Mouse (Mus musculus) spleen, adult 2 months (tissue): ENCODE results near the gene Smarcc1. TPM values are rescaled to one million over a fixed set of nuclear protein-coding genes. Genes with fewer than 3 reads are reported as not detected.

ENCODE experiments used
- DNase-seq, 2 experiments: peaks; one replicate each; pipeline versions ENCODE4 v3.0.0 to v3.0.0-alpha.2; 2012 to 2021; ENCODE audit warnings: low spot score in 2 of 2, low read depth in 1 of 2
- H3K27ac ChIP-seq: fragments of 200-500 bp; 2 replicates; pipeline ENCODE4 v1.5.1; 2012; ENCODE audit warnings: low read length, inconsistent platforms; ENCODE audit not compliant: insufficient read depth
- H3K27me3 ChIP-seq: fragments of 200-500 bp; 2 replicates; pipeline ENCODE4 v1.6.1; 2012; ENCODE audit warnings: mild to moderate bottlenecking, moderate library complexity, low read length, inconsistent platforms; ENCODE audit not compliant: control insufficient read depth, insufficient read depth
- H3K36me3 ChIP-seq: fragments of 200-500 bp; 2 replicates; pipeline ENCODE4 v1.6.1; 2012; ENCODE audit warnings: mild to moderate bottlenecking, low read length, inconsistent platforms; ENCODE audit not compliant: control insufficient read depth, insufficient read depth
- H3K4me1 ChIP-seq: fragments of 200-500 bp; 2 replicates; pipeline ENCODE4 v1.6.1; 2011; ENCODE audit warnings: inconsistent platforms; ENCODE audit not compliant: control insufficient read depth, insufficient read depth, insufficient read length
- H3K4me3 ChIP-seq: fragments of 200-500 bp; 2 replicates; pipeline ENCODE4 v1.5.1; 2011; ENCODE audit warnings: mild to moderate bottlenecking, inconsistent platforms; ENCODE audit not compliant: insufficient read depth, insufficient read length; ENCODE audit errors: extremely low read depth
- CTCF ChIP-seq: fragments of 200-500 bp; IDR thresholded peaks from 2 replicates; pipeline ENCODE4 v1.5.1; 2011; ENCODE audit warnings: mild to moderate bottlenecking, inconsistent platforms; ENCODE audit not compliant: insufficient read depth, insufficient read length, insufficient replicate concordance; ENCODE audit errors: extremely low read depth
- POLR2A ChIP-seq: fragments of 200-500 bp; IDR thresholded peaks from 2 replicates; pipeline ENCODE4 v1.6.1; 2011; ENCODE audit warnings: low read depth, low read length, inconsistent platforms
- WGBS: fragments of 180-500 bp; shearing (Covaris S2); methylation state at CpG from one replicate; pipeline ENCODE4 v1.1.7; 2018; 5-methylcytosine and 5-hydroxymethylcytosine counted together
- polyA plus RNA-seq: library from polyadenylated mRNA; depleted of rRNA; stranded (reverse); fragments of >200 nt; gene quantifications from 2 replicates; pipeline ENCODE4 v1.2.3, GENCODE M21; 2012

Gene Smarcc1
- polyA plus RNA-seq, 1 experiment = 10.6 TPM

GRCm38 (mm10) chr9:110229566-110230248 is 112.2 kb downstream of the Smarcc1 start:
- H3K4me3 ChIP-seq = no peak overlapping the region
- TF ChIP-seq CTCF = no peak
- TF ChIP-seq POLR2A = no peak
- 62% methylated on average over 10 of the region's 10 CpGs for WGBS
- no peaks in the 10 kb centered on the region for H3K27me3 ChIP-seq
- no peaks in the 10 kb centered on the region for H3K4me1 ChIP-seq
- H3K27ac ChIP-seq = no peak overlapping the region
- no peak for DNase-seq
- H3K36me3 ChIP-seq = peaks cover 10% of the 10 kb centered on the region

- WGBS = 92% methylated on average over 16 of the region's 16 CpGs
- Histone ChIP-seq H3K4me3 (no peak overlapping the region), H3K4me1 (no peaks in the 10 kb centered on the region), H3K27me3 (no peaks in the 10 kb centered on the region), H3K36me3 (peaks cover 13% of the 10 kb centered on the region), H3K27ac (no peak overlapping the region)
- DNase-seq = no peak
- TF ChIP-seq POLR2A (no peak), CTCF (no peak)
Observed at GRCm38 (mm10) chr9:110230395-110231071, 113.0 kb downstream of the Smarcc1 start.

- H3K27me3 ChIP-seq = no peaks in the 10 kb centered on the region
- no peak overlapping the region for H3K27ac ChIP-seq
- H3K36me3 ChIP-seq = peaks cover 26% of the 10 kb centered on the region
- no peak overlapping the region for H3K4me3 ChIP-seq
- no peaks in the 10 kb centered on the region for H3K4me1 ChIP-seq
- TF ChIP-seq POLR2A (no peak), CTCF (no peak)
- no peak for DNase-seq
- WGBS = 91% methylated on average over 6 of the region's 6 CpGs
Observed at GRCm38 (mm10) chr9:110234962-110235361, 117.5 kb downstream of the Smarcc1 start.

GRCm38 (mm10) chr9:110243221-110243833 is 125.8 kb downstream of the Smarcc1 start, which contains the start of gene Cspg5:
Gene Cspg5, plus strand, starts transcription at chr9:110243783.
- peaks cover 16% of the 10 kb centered on the region for H3K27me3 ChIP-seq

GRCm38 (mm10) chr9:110244567-110244888 is 127.0 kb downstream of the Smarcc1 start:
- no peak for DNase-seq
- H3K4me3 ChIP-seq = no peak overlapping the region
- H3K4me1 ChIP-seq = peaks cover 8% of the 10 kb centered on the region
- WGBS = 38% methylated on average over 7 of the region's 7 CpGs
- peaks cover 16% of the 10 kb centered on the region for H3K27me3 ChIP-seq
- no peak overlapping the region for H3K27ac ChIP-seq
- TF ChIP-seq CTCF (no peak), POLR2A (no peak)
- no peaks in the 10 kb centered on the region for H3K36me3 ChIP-seq

More at GRCm38 (mm10) chr9:110243221-110243833, 125.8 kb downstream of the Smarcc1 start, which contains the start of gene Cspg5:
- no peak within 1 kb of the TSS for H3K4me3 ChIP-seq
- DNase-seq = no peak
- no peak within 1 kb of the TSS for H3K27ac ChIP-seq
- no peak for TF ChIP-seq CTCF
- no peak for TF ChIP-seq POLR2A
- H3K4me1 ChIP-seq = peaks cover 8% of the 10 kb centered on the region
- 80% methylated on average over 7 of the region's 7 CpGs for WGBS
- peaks cover 2% of the 10 kb centered on the region; the same call in 1 of the 2 replicates for H3K36me3 ChIP-seq

- Histone ChIP-seq H3K36me3 (no peaks in the 10 kb centered on the region), H3K27ac (no peak overlapping the region), H3K4me3 (peak overlapping the region; percentile 53; the same call in 1 of the 2 replicates), H3K27me3 (peaks cover 16% of the 10 kb centered on the region), H3K4me1 (peaks cover 8% of the 10 kb centered on the region)
- 3% methylated on average over 91 of the region's 93 CpGs for WGBS
- TF ChIP-seq POLR2A = no peak
- no peak for TF ChIP-seq CTCF
- no peak for DNase-seq
Observed at GRCm38 (mm10) chr9:110244889-110245589, 127.5 kb downstream of the Smarcc1 start.
